Mouse (Mus musculus) hindbrain, postnatal 0 days (tissue): ENCODE results near the gene Ap3b1. TPM values are rescaled to one million over a fixed set of nuclear protein-coding genes. Genes with fewer than 3 reads are reported as not detected.

Source experiments
- ATAC-seq: fragments of 200-750 bp; cut with Nextera tagmentation; 2 replicates; pipeline ENCODE4 v1.8.0; 2017; ENCODE audit warnings: mild to moderate bottlenecking, moderate TSS enrichment, moderate library complexity
- DNase-seq: peaks from one replicate; pipeline ENCODE4 v3.0.0-alpha.2; 2015; ENCODE audit warnings: low spot score
- H3K27ac ChIP-seq: fragments of 300-500 bp; sonication (generic); 2 replicates; pipeline ENCODE4 v1.5.1; 2014; ENCODE audit warnings: mild to moderate bottlenecking
- H3K27me3 ChIP-seq: fragments of 300-500 bp; sonication (generic); 2 replicates; pipeline ENCODE4 v1.6.1; 2014; ENCODE audit warnings: low read length, mixed read lengths; ENCODE audit not compliant: insufficient read depth
- H3K36me3 ChIP-seq: fragments of 300-500 bp; sonication (generic); 2 replicates; pipeline ENCODE4 v1.6.1; 2014; ENCODE audit warnings: low read length, mixed read lengths; ENCODE audit not compliant: insufficient read depth
- H3K4me1 ChIP-seq: fragments of 300-500 bp; sonication (generic); 2 replicates; pipeline ENCODE4 v1.6.1; 2014; ENCODE audit warnings: antibody characterized with exemption, low read length, mixed read lengths; ENCODE audit not compliant: insufficient read depth
- H3K4me2 ChIP-seq: fragments of 300-500 bp; sonication (generic); 2 replicates; pipeline ENCODE4 v1.6.1; 2014; ENCODE audit warnings: low read depth, mild to moderate bottlenecking, low read length, moderate library complexity, mixed read lengths
- H3K4me3 ChIP-seq: fragments of 300-500 bp; sonication (generic); 2 replicates; pipeline ENCODE4 v1.5.1; 2014; ENCODE audit warnings: low read length
- H3K9ac ChIP-seq: fragments of 300-500 bp; sonication (generic); replicated peaks from 2 replicates; pipeline ENCODE4 v1.6.1; 2014; ENCODE audit warnings: mild to moderate bottlenecking, low read length, moderate library complexity, mixed read lengths
- H3K9me3 ChIP-seq: fragments of 300-500 bp; sonication (generic); 2 replicates; pipeline ENCODE4 v1.6.1; 2016; ENCODE audit warnings: low read length, mixed read lengths
- CTCF ChIP-seq: IDR thresholded peaks from 2 replicates; pipeline ENCODE4 v1.5.1; 2016; ENCODE audit warnings: antibody characterized with exemption, control low read depth, low read depth
- WGBS: fragments of 180-500 bp; shearing (Covaris S2); extraction: QIAGEN DNeasy Blood & Tissue Kit; methylation state at CpG from one replicate; pipeline ENCODE4 v1.1.7; 2014; 5-methylcytosine and 5-hydroxymethylcytosine counted together
- polyA plus RNA-seq: library from polyadenylated mRNA; unstranded; fragments of >200 nt; fragmentation: Nextera tagmentation; extraction: Ambion mirVana; gene quantifications from 2 replicates; pipeline ENCODE4 v1.2.1, GENCODE M21; 2015
- total RNA-seq: library from RNA; depleted of rRNA; stranded (reverse); fragments of >200 nt; gene quantifications from 2 replicates; pipeline ENCODE4 v1.2.3, GENCODE M21; 2014

Gene Ap3b1
- total and polyA plus RNA-seq, 2 experiments from 2014 or later, result 16.9 to 23.4 TPM

GRCm38 (mm10) chr13:94545739-94546138, 187.0 kb downstream of the Ap3b1 start:
- Histone ChIP-seq H3K27ac (no peak overlapping the region), H3K9me3 (no peaks in the 10 kb centered on the region), H3K36me3 (no peaks in the 10 kb centered on the region), H3K4me1 (no peaks in the 10 kb centered on the region; the same call in 1 of the 2 replicates), H3K27me3 (no peaks in the 10 kb centered on the region), H3K4me2 (no peak overlapping the region), H3K4me3 (no peak overlapping the region), H3K9ac (no peak overlapping the region)
- ATAC-seq (no peak), DNase-seq (peak; percentile 5)
- 31% methylated on average over 4 of the region's 4 CpGs for WGBS
- no peak for TF ChIP-seq CTCF

- H3K27me3 ChIP-seq, result no peaks in the 10 kb centered on the region
- H3K27ac ChIP-seq, result no peak overlapping the region
- no peaks in the 10 kb centered on the region; the same call in 1 of the 2 replicates for H3K4me1 ChIP-seq
- H3K4me3 ChIP-seq, result no peak overlapping the region
- no peaks in the 10 kb centered on the region for H3K36me3 ChIP-seq
- no peak for ATAC-seq
- no peaks in the 10 kb centered on the region for H3K9me3 ChIP-seq
- 60% methylated on average over 11 of the region's 11 CpGs for WGBS
- no peak for TF ChIP-seq CTCF
- no peak overlapping the region for H3K9ac ChIP-seq
- H3K4me2 ChIP-seq, result no peak overlapping the region
- DNase-seq, result no peak
Observed at GRCm38 (mm10) chr13:94546246-94546645, 187.5 kb downstream of the Ap3b1 start.

- H3K9me3 ChIP-seq, result no peaks in the 10 kb centered on the region
- ATAC-seq (no peak), DNase-seq (peak; percentile 28)
- H3K4me3 ChIP-seq, result no peak overlapping the region
- no peak overlapping the region for H3K4me2 ChIP-seq
- TF ChIP-seq CTCF, result no peak
- H3K36me3 ChIP-seq, result no peaks in the 10 kb centered on the region
- H3K27ac ChIP-seq, result no peak overlapping the region
- WGBS, result 29% methylated on average over 3 of the region's 3 CpGs
- no peaks in the 10 kb centered on the region for H3K27me3 ChIP-seq
- no peaks in the 10 kb centered on the region; the same call in 1 of the 2 replicates for H3K4me1 ChIP-seq
- H3K9ac ChIP-seq, result no peak overlapping the region
Observed at GRCm38 (mm10) chr13:94549580-94549979, 190.8 kb downstream of the Ap3b1 start.

DNA sequence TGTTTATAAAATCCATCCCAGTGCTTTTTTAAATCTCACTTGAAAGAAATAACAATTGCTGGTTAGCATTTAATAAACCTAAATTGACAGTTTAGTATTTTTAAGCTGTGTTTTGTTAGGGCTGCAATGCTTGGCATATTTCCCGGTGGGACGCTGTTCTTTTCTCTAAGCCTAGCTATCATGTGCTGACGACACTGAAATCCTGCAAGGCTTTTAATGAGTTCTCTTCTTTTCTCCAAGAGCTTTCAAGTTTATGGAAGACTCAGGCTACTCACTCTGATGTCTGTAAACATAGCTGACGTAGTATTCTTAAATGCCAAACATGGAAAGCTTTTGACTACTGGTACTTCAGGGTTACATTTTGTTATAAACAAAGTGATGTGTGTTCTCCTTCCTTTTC, 191.3 kb downstream of the Ap3b1 start:
- no peak overlapping the region for H3K9ac ChIP-seq
- no peaks in the 10 kb centered on the region for H3K9me3 ChIP-seq
- no peaks in the 10 kb centered on the region for H3K27me3 ChIP-seq
- WGBS, result 34% methylated on average over 4 of the region's 4 CpGs
- no peak for DNase-seq
- H3K27ac ChIP-seq, result no peak overlapping the region
- ATAC-seq, result no peak
- H3K4me1 ChIP-seq, result no peaks in the 10 kb centered on the region; the same call in 1 of the 2 replicates
- no peak overlapping the region for H3K4me2 ChIP-seq
- no peaks in the 10 kb centered on the region for H3K36me3 ChIP-seq
- no peak for TF ChIP-seq CTCF
- no peak overlapping the region for H3K4me3 ChIP-seq

DNA sequence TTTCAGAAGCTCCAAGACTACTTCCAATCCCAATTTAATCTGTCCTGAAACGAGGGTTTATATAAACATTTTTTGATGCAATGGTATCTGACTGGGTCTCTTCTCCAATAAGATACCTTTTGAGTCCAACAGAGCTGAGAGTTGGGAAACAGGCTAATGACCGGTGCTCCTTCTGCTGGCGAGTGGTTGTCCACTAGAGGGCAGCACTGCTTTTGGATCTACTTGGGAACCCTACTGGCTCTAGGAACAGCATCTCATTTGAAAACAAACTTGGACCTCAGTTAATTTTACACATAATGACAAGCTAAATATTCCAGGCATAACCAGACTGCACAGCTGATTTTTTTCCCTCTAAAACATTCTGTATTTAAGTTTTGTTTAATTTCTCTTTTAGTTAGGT, 201.3 kb downstream of the Ap3b1 start:
- DNase-seq (peak; percentile 92), ATAC-seq (peak; percentile 64; the same call in 1 of the 2 replicates)
- Histone ChIP-seq H3K27ac (no peak overlapping the region), H3K9me3 (no peaks in the 10 kb centered on the region), H3K4me2 (no peak overlapping the region), H3K4me1 (no peaks in the 10 kb centered on the region), H3K4me3 (no peak overlapping the region), H3K9ac (no peak overlapping the region), H3K36me3 (no peaks in the 10 kb centered on the region), H3K27me3 (peaks cover 6% of the 10 kb centered on the region; the same call in 1 of the 2 replicates)
- peak; percentile 91 for TF ChIP-seq CTCF
- WGBS, result 4% methylated on average over 3 of the region's 3 CpGs

- Histone ChIP-seq H3K36me3 (no peaks in the 10 kb centered on the region), H3K27me3 (peaks cover 6% of the 10 kb centered on the region; the same call in 1 of the 2 replicates), H3K4me2 (no peak overlapping the region), H3K27ac (no peak overlapping the region), H3K4me1 (no peaks in the 10 kb centered on the region), H3K9ac (no peak overlapping the region), H3K4me3 (no peak overlapping the region), H3K9me3 (no peaks in the 10 kb centered on the region)
- 71% methylated on average over 11 of the region's 11 CpGs for WGBS
- DNase-seq (no peak), ATAC-seq (no peak)
- no peak for TF ChIP-seq CTCF
Observed at GRCm38 (mm10) chr13:94560878-94561277, 202.1 kb downstream of the Ap3b1 start.

- no peaks in the 10 kb centered on the region for H3K36me3 ChIP-seq
- 42% methylated on average over 9 of the region's 9 CpGs for WGBS
- H3K27ac ChIP-seq, result no peak overlapping the region
- DNase-seq (no peak), ATAC-seq (no peak)
- no peak overlapping the region for H3K4me3 ChIP-seq
- H3K4me2 ChIP-seq, result no peak overlapping the region
- peaks cover 6% of the 10 kb centered on the region; the same call in 1 of the 2 replicates for H3K27me3 ChIP-seq
- H3K9ac ChIP-seq, result no peak overlapping the region
- TF ChIP-seq CTCF, result no peak
- no peaks in the 10 kb centered on the region for H3K4me1 ChIP-seq
- no peaks in the 10 kb centered on the region for H3K9me3 ChIP-seq
Observed at GRCm38 (mm10) chr13:94562652-94563339, 204.0 kb downstream of the Ap3b1 start.
